Mouse (Mus musculus): ENCODE results near the gene Ccl7.

The Ccl7 gene

GRCm38 (mm10) chr11:82045471-82045870, at the start of gene Ccl7:
Gene Ccl7, plus strand, starts transcription at chr11:82045712.
- DNase-seq, result peak; percentile 12

- peak; percentile 66 for DNase-seq
Observed at GRCm38 (mm10) chr11:81996172-81996841, 49.2 kb upstream of the Ccl7 start.

GRCm38 (mm10) chr11:81997085-81997484, 48.4 kb upstream of the Ccl7 start:
- no peak for DNase-seq

- no peak for DNase-seq
Observed at GRCm38 (mm10) chr11:81998646-81999045, 46.9 kb upstream of the Ccl7 start.

GRCm38 (mm10) chr11:81999469-81999868, 46.0 kb upstream of the Ccl7 start:
- no peak for DNase-seq

- no peak for DNase-seq
Observed at GRCm38 (mm10) chr11:82000581-82000980, 44.9 kb upstream of the Ccl7 start.

- DNase-seq, result no peak
Observed at GRCm38 (mm10) chr11:82004810-82005209, 40.7 kb upstream of the Ccl7 start.

GRCm38 (mm10) chr11:82006796-82007423, 38.6 kb upstream of the Ccl7 start:
- DNase-seq, result peak; percentile 77

- DNase-seq, result no peak
Observed at GRCm38 (mm10) chr11:82010115-82010514, 35.4 kb upstream of the Ccl7 start.

GRCm38 (mm10) chr11:82011411-82012193, 33.9 kb upstream of the Ccl7 start:
- peak; percentile 21 for DNase-seq

GRCm38 (mm10) chr11:82013756-82014155, 31.8 kb upstream of the Ccl7 start:
- no peak for DNase-seq

GRCm38 (mm10) chr11:82015066-82015465, 30.4 kb upstream of the Ccl7 start:
- no peak for DNase-seq

- no peak for DNase-seq
Observed at GRCm38 (mm10) chr11:82016181-82016780, 29.2 kb upstream of the Ccl7 start.

GRCm38 (mm10) chr11:82019389-82019788, 26.1 kb upstream of the Ccl7 start:
- no peak for DNase-seq

- no peak for DNase-seq
Observed at GRCm38 (mm10) chr11:82019793-82020192, 25.7 kb upstream of the Ccl7 start.

- no peak for DNase-seq
Observed at GRCm38 (mm10) chr11:82021406-82021805, 24.1 kb upstream of the Ccl7 start.

- DNase-seq, result no peak
Observed at GRCm38 (mm10) chr11:82022504-82023056, 22.9 kb upstream of the Ccl7 start.

- no peak for DNase-seq
Observed at GRCm38 (mm10) chr11:82023769-82024168, 21.7 kb upstream of the Ccl7 start.

GRCm38 (mm10) chr11:82030171-82030570, 15.3 kb upstream of the Ccl7 start:
- DNase-seq, result no peak

- no peak for DNase-seq
Observed at GRCm38 (mm10) chr11:82032136-82032535, 13.4 kb upstream of the Ccl7 start.

GRCm38 (mm10) chr11:82032678-82033344, 12.7 kb upstream of the Ccl7 start:
- peak; percentile 56 for DNase-seq

- DNase-seq, result no peak
Observed at GRCm38 (mm10) chr11:82034446-82034845, 11.1 kb upstream of the Ccl7 start.

- DNase-seq, result peak; percentile 69
Observed at GRCm38 (mm10) chr11:82035356-82035755, 10.2 kb upstream of the Ccl7 start, which contains the start of gene Ccl2. Gene Ccl2, plus strand, starts transcription at chr11:82035571.

Measured in lung, postnatal 14 days (tissue).